7 mouse cellular contexts compared by ENCODE assay signal in the genomic region with DNA sequence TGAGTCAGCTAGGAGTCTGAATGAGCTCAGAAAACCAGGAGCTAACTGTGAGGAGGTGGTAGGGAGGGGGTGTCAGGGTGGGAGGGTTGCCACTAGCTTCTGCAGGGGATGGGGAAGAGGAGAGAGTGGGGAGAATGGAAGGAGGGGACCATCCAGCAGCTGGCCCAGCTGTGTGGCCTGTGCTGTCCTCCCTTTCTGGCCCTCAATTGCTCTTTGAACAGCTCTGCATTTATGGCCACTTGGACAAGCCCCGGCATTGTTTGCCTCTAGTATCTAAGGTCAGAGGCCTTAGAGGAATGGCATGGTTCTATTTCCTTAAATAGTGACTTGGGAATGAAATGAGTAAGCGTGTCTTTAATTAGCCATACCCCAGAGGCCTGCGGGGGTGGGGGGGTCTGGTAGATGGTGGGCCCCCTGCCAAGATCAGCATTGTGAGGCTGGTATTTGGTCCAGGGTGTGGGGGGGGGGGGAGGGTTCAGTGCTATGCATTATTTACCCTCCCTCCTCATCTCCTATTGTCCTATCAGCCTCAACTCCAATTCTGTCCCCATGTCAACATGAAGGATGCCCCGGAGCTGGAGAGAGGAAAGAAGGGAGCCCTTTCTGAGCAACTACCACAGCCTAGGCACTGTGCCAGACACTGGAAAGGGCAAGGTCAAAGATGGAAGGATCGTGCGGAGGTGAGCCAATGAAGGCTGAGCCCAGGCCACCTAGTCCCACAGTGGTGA.
DNase-seq lines count a peak whose midpoint lies in the region; ATAC-seq and TF ChIP-seq lines count a peak whose summit lies in the region.

No protein-coding gene starts in this region.

- H3K4me2 ChIP-seq in heart, embryonic 16.5 days (ENCODE audit: low read depth, low read length): peak overlapping the region; percentile 1; the same call in 1 of the 2 replicates

- 15% methylated on average over 6 of the region's 6 CpGs for WGBS in heart, embryonic 16.5 days
- WGBS in liver, adult 2 months: 15% methylated on average over 6 of the region's 6 CpGs

- in situ Hi-C loops in Patski (cut with MboI; ENCODE audit: low pct_unique_long_range_greater_than_20kb): loop anchor here (5.0 to 10.0 kb wide), 2 partner anchors 118 to 185 kb away; no protein-coding TSS in a partner anchor

- no peaks in the 10 kb centered on the region for H3K79me2 ChIP-seq in liver, adult 2 months (ENCODE audit: control insufficient read depth, insufficient read depth, low read length)

- TF ChIP-seq POLR2A in brain, embryonic 14.5 days (IDR thresholded peaks at IDR 0.05; ENCODE audit: borderline replicate concordance, extremely low read depth, insufficient read depth, insufficient read length, poor library complexity, severe bottlenecking): no peak
- no peak for TF ChIP-seq POLR2A in liver, adult 2 months (IDR thresholded peaks at IDR 0.05; ENCODE audit: extremely low read depth, insufficient read depth, low read length)

- peak overlapping the region; percentile 39; the same call in 1 of the 2 replicates for H3K9ac ChIP-seq in heart, embryonic 16.5 days (ENCODE audit: low read length)
- H3K9ac ChIP-seq in liver, adult 2 months (ENCODE audit: low read depth, low read length): no peak overlapping the region

- POLR2A ChIA-PET in Patski (lab: Charles Lee): interaction anchor here (0.9 to 4.6 kb wide), 5 partner anchors 90 to 488 kb away, joined by 3 to 26 read pairs (median 5); no protein-coding TSS in a partner anchor

- H3K27ac ChIP-seq in heart, embryonic 16.5 days (ENCODE audit: low read length): peak overlapping the region; percentile 94
- H3K27ac ChIP-seq in liver, adult 2 months (replicated peaks; ENCODE audit: insufficient read depth, low read depth, low read length): no peak overlapping the region

- no peaks in the 10 kb centered on the region for H3K36me3 ChIP-seq in heart, embryonic 16.5 days (ENCODE audit: control insufficient read depth, insufficient read depth)
- H3K36me3 ChIP-seq in liver, adult 2 months (ENCODE audit: control insufficient read depth, insufficient read depth, low read length): no peaks in the 10 kb centered on the region

- peak; percentile 47 for ATAC-seq in Patski
- ATAC-seq in heart, embryonic 16.5 days (replicated peaks; ENCODE audit: extremely low read depth, insufficient read depth, low FRiP score): peak; percentile 92
- no peak for ATAC-seq in megakaryocyte progenitor cell, adult 5-6 weeks (replicated peaks; ENCODE audit: poor library complexity)

- H3K27me3 ChIP-seq in Patski: no peaks in the 10 kb centered on the region
- H3K27me3 ChIP-seq in heart, embryonic 16.5 days (ENCODE audit: control insufficient read depth, insufficient read depth, low read length): no peaks in the 10 kb centered on the region
- H3K27me3 ChIP-seq in liver, adult 2 months (ENCODE audit: control insufficient read depth, insufficient read depth, low read length): no peaks in the 10 kb centered on the region

- no peak overlapping the region for H3K4me3 ChIP-seq in heart, embryonic 16.5 days (ENCODE audit: low read length)
- H3K4me3 ChIP-seq in liver, adult 2 months (ENCODE audit: insufficient read depth, low read depth, low read length): no peak overlapping the region

- TF ChIP-seq CTCF in Patski (IDR thresholded peaks at IDR 0.05): no peak
- no peak for TF ChIP-seq CTCF in brain, embryonic 14.5 days (IDR thresholded peaks at IDR 0.05; ENCODE audit: borderline replicate concordance, extremely low read depth, insufficient read depth, insufficient read length)
- no peak for TF ChIP-seq CTCF in liver, adult 2 months (IDR thresholded peaks at IDR 0.05; ENCODE audit: low read depth, low read length)

- peak; percentile 64 for DNase-seq in Patski (ENCODE audit: low read depth, low spot score)
- DNase-seq in brain, embryonic 14.5 days (ENCODE audit: low read depth): peak; percentile 67
- peak; percentile 33 for DNase-seq in liver, adult 2 months (ENCODE audit: extremely low read depth, low read depth, low spot score)
- no peak for DNase-seq in thymus, adult 18-20 months
- DNase-seq in gastrocnemius, postnatal 36 days: no peak

- intact Hi-C loops in gastrocnemius, postnatal 36 days (cut with DNase I): loop anchor here (10.0 kb wide), 1 partner anchor 305 kb away; no protein-coding TSS in a partner anchor

- CTCF ChIA-PET in Patski (lab: Charles Lee): interaction anchor here (1.1 to 3.0 kb wide), 7 partner anchors 11 to 472 kb away, joined by 3 to 8 read pairs (median 5); no protein-coding TSS in a partner anchor

- H3K9me3 ChIP-seq in heart, embryonic 16.5 days (replicated peaks; ENCODE audit: control insufficient read depth, low read length): no peaks in the 10 kb centered on the region

- H3K4me1 ChIP-seq in heart, embryonic 16.5 days (ENCODE audit: control insufficient read depth, insufficient read depth, low read length): peaks cover 29% of the 10 kb centered on the region
- peaks cover 2% of the 10 kb centered on the region; the same call in 1 of the 2 replicates for H3K4me1 ChIP-seq in liver, adult 2 months (ENCODE audit: control insufficient read depth, insufficient read depth, low read length)

Comparison
In these comparisons a context has a peak if more than half of its experiments do, and no peak if none do; other contexts are left out.
1. DNase-seq: peak in Patski (single experiment), brain, embryonic 14.5 days (single experiment) and liver, adult 2 months (single experiment); none in thymus, adult 18-20 months (0 of 2) and gastrocnemius, postnatal 36 days (0 of 2).